Mouse (Mus musculus) heart, embryonic 11.5 days (tissue): ENCODE measurements around the gene Ankib1. TPM values are rescaled to one million over a fixed set of nuclear protein-coding genes. Genes with fewer than 3 reads are reported as not detected.

Experiments used
- ATAC-seq: fragments of 200-750 bp; cut with Nextera tagmentation; replicated peaks from 2 replicates; pipeline ENCODE4 v1.8.0; 2017; ENCODE audit warnings: moderate library complexity; ENCODE audit not compliant: insufficient number of reproducible peaks, low FRiP score, low TSS enrichment
- H3K27ac ChIP-seq: fragments of 300-500 bp; sonication (generic); 2 replicates; pipeline ENCODE4 v1.5.1; 2014; ENCODE audit warnings: mild to moderate bottlenecking, low read depth, low read length
- H3K27me3 ChIP-seq: fragments of 300-500 bp; sonication (generic); 2 replicates; pipeline ENCODE4 v1.6.1; 2014; ENCODE audit warnings: mild to moderate bottlenecking, low read length, mixed read lengths; ENCODE audit not compliant: control insufficient read depth, insufficient read depth
- H3K36me3 ChIP-seq: fragments of 300-500 bp; sonication (generic); 2 replicates; pipeline ENCODE4 v1.6.1; 2014; ENCODE audit warnings: mild to moderate bottlenecking, low read length, moderate library complexity, mixed read lengths; ENCODE audit not compliant: control insufficient read depth, insufficient read depth
- H3K4me1 ChIP-seq: fragments of 300-500 bp; sonication (generic); 2 replicates; pipeline ENCODE4 v1.6.1; 2014; ENCODE audit warnings: low read length; ENCODE audit not compliant: control insufficient read depth, insufficient read depth
- H3K4me2 ChIP-seq: fragments of 300-500 bp; sonication (generic); 2 replicates; pipeline ENCODE4 v1.6.1; 2014; ENCODE audit warnings: mild to moderate bottlenecking, moderate library complexity
- H3K4me3 ChIP-seq: fragments of 300-500 bp; sonication (generic); 2 replicates; pipeline ENCODE4 v1.5.1; 2014; ENCODE audit warnings: low read depth, low read length
- H3K9ac ChIP-seq: fragments of 300-500 bp; sonication (generic); 2 replicates; pipeline ENCODE4 v1.6.1; 2014; ENCODE audit warnings: mild to moderate bottlenecking, low read depth, low read length, moderate library complexity
- H3K9me3 ChIP-seq: fragments of 300-500 bp; sonication (generic); replicated peaks from 2 replicates; pipeline ENCODE4 v1.6.1; 2016; ENCODE audit warnings: low read length; ENCODE audit not compliant: control insufficient read depth
- WGBS: fragments of 180-500 bp; shearing (Covaris S2); extraction: QIAGEN DNeasy Blood & Tissue Kit; methylation state at CpG from one replicate; pipeline ENCODE4 v1.1.7; 2014; ENCODE audit not compliant: insufficient replicate concordance; 5-methylcytosine and 5-hydroxymethylcytosine counted together
- polyA plus RNA-seq: library from polyadenylated mRNA; unstranded; fragments of >200 nt; fragmentation: Nextera tagmentation; extraction: Ambion mirVana; gene quantifications from 2 replicates; pipeline ENCODE4 v1.2.1, GENCODE M21; 2014

Ankib1 gene
- polyA plus RNA-seq, 1 experiment from 2014 or later = 10.5 TPM

GRCm38 (mm10) chr5:3700025-3700424, 102.7 kb downstream of the Ankib1 start:
- Histone ChIP-seq H3K4me3 (no peak overlapping the region), H3K4me2 (no peak overlapping the region), H3K4me1 (no peaks in the 10 kb centered on the region), H3K36me3 (peaks cover 5% of the 10 kb centered on the region), H3K27ac (no peak overlapping the region), H3K27me3 (no peaks in the 10 kb centered on the region), H3K9ac (no peak overlapping the region), H3K9me3 (no peaks in the 10 kb centered on the region)
- ATAC-seq = no peak
- WGBS = 91% methylated on average over 5 of the region's 5 CpGs

GRCm38 (mm10) chr5:3696031-3696430, 106.7 kb downstream of the Ankib1 start:
- H3K4me3 ChIP-seq = no peak overlapping the region
- H3K27me3 ChIP-seq = no peaks in the 10 kb centered on the region
- 78% methylated on average over 3 of the region's 3 CpGs for WGBS
- no peak overlapping the region for H3K9ac ChIP-seq
- no peak overlapping the region for H3K27ac ChIP-seq
- no peak overlapping the region for H3K4me2 ChIP-seq
- ATAC-seq = no peak
- no peaks in the 10 kb centered on the region for H3K9me3 ChIP-seq
- no peaks in the 10 kb centered on the region for H3K4me1 ChIP-seq
- peaks cover 19% of the 10 kb centered on the region for H3K36me3 ChIP-seq

- no peaks in the 10 kb centered on the region for H3K9me3 ChIP-seq
- no peak overlapping the region for H3K9ac ChIP-seq
- H3K4me2 ChIP-seq = no peak overlapping the region
- no peak overlapping the region for H3K27ac ChIP-seq
- no peaks in the 10 kb centered on the region for H3K4me1 ChIP-seq
- H3K36me3 ChIP-seq = peaks cover 19% of the 10 kb centered on the region
- H3K27me3 ChIP-seq = no peaks in the 10 kb centered on the region
- no peak overlapping the region for H3K4me3 ChIP-seq
- no peak for ATAC-seq
- 78% methylated on average over 4 of the region's 4 CpGs for WGBS
These were observed 107.5 kb downstream of the Ankib1 start for GRCm38 (mm10) chr5:3695191-3695590.

GRCm38 (mm10) chr5:3692956-3693355, 109.8 kb downstream of the Ankib1 start:
- H3K36me3 ChIP-seq = peaks cover 19% of the 10 kb centered on the region
- 91% methylated on average over 9 of the region's 9 CpGs for WGBS

GRCm38 (mm10) chr5:3691283-3691682, 111.4 kb downstream of the Ankib1 start:
- Histone ChIP-seq H3K4me2 (no peak overlapping the region), H3K4me1 (no peaks in the 10 kb centered on the region), H3K27me3 (no peaks in the 10 kb centered on the region), H3K4me3 (no peak overlapping the region), H3K27ac (no peak overlapping the region), H3K36me3 (peaks cover 23% of the 10 kb centered on the region), H3K9me3 (no peaks in the 10 kb centered on the region), H3K9ac (no peak overlapping the region)
- ATAC-seq = no peak
- 93% methylated on average over 3 of the region's 3 CpGs for WGBS

More at GRCm38 (mm10) chr5:3692956-3693355, 109.8 kb downstream of the Ankib1 start:
- no peak overlapping the region for H3K4me2 ChIP-seq
- H3K27me3 ChIP-seq = no peaks in the 10 kb centered on the region
- H3K9me3 ChIP-seq = no peaks in the 10 kb centered on the region
- H3K4me1 ChIP-seq = no peaks in the 10 kb centered on the region
- no peak for ATAC-seq
- no peak overlapping the region for H3K9ac ChIP-seq
- H3K4me3 ChIP-seq = no peak overlapping the region
- H3K27ac ChIP-seq = no peak overlapping the region

GRCm38 (mm10) chr5:3688298-3688697, 114.4 kb downstream of the Ankib1 start:
- H3K4me2 ChIP-seq = no peak overlapping the region
- H3K4me3 ChIP-seq = no peak overlapping the region
- H3K27me3 ChIP-seq = no peaks in the 10 kb centered on the region
- no peak overlapping the region for H3K9ac ChIP-seq
- 89% methylated on average over 8 of the region's 8 CpGs for WGBS
- H3K27ac ChIP-seq = no peak overlapping the region
- peaks cover 17% of the 10 kb centered on the region for H3K36me3 ChIP-seq
- H3K9me3 ChIP-seq = no peaks in the 10 kb centered on the region
- no peak for ATAC-seq
- H3K4me1 ChIP-seq = no peaks in the 10 kb centered on the region

GRCm38 (mm10) chr5:3669938-3670554, 132.7 kb downstream of the Ankib1 start:
- Histone ChIP-seq H3K27me3 (no peaks in the 10 kb centered on the region), H3K9ac (no peak overlapping the region), H3K27ac (no peak overlapping the region), H3K9me3 (no peaks in the 10 kb centered on the region), H3K36me3 (no peaks in the 10 kb centered on the region), H3K4me1 (no peaks in the 10 kb centered on the region), H3K4me2 (no peak overlapping the region), H3K4me3 (no peak overlapping the region)
- 72% methylated on average over 6 of the region's 6 CpGs for WGBS
- ATAC-seq = no peak

GRCm38 (mm10) chr5:3666585-3666984, 136.1 kb downstream of the Ankib1 start:
- Histone ChIP-seq H3K4me1 (no peaks in the 10 kb centered on the region), H3K27ac (no peak overlapping the region), H3K36me3 (no peaks in the 10 kb centered on the region), H3K4me3 (no peak overlapping the region), H3K9me3 (no peaks in the 10 kb centered on the region), H3K27me3 (no peaks in the 10 kb centered on the region), H3K9ac (no peak overlapping the region), H3K4me2 (no peak overlapping the region)
- ATAC-seq = no peak
- WGBS = 81% methylated on average over 12 of the region's 12 CpGs

- WGBS = 84% methylated on average over 2 of the region's 2 CpGs
- Histone ChIP-seq H3K9me3 (no peaks in the 10 kb centered on the region), H3K9ac (no peak overlapping the region)
These were observed 137.5 kb downstream of the Ankib1 start for GRCm38 (mm10) chr5:3665225-3665624.

More at GRCm38 (mm10) chr5:3665225-3665624, 137.5 kb downstream of the Ankib1 start:
- H3K4me1 ChIP-seq = no peaks in the 10 kb centered on the region
- H3K4me3 ChIP-seq = no peak overlapping the region
- H3K27me3 ChIP-seq = no peaks in the 10 kb centered on the region
- no peak overlapping the region for H3K27ac ChIP-seq
- H3K4me2 ChIP-seq = no peak overlapping the region
- ATAC-seq = no peak
- H3K36me3 ChIP-seq = no peaks in the 10 kb centered on the region
